Mouse (Mus musculus) gastrocnemius, adult 2 months (tissue): Measurements from ENCODE around the gene Pde9a. TPM values are rescaled to one million over a fixed set of nuclear protein-coding genes. Genes with fewer than 3 reads are reported as not detected.
A peak's percentile ranks its signal among the peaks of the same experiment; 100 is the strongest.
"Not testable (repeated sequence)": the region's sequence is repeated elsewhere in the genome, so short reads cannot be mapped to it uniquely, and the experiment has no call there.

ENCODE experiments used
- DNase-seq: peaks from one replicate; pipeline ENCODE4 v3.0.0; 2022
- H3K27ac ChIP-seq: fragments of 200-600 bp; 2 replicates; pipeline ENCODE4 v1.8.1; 2022; ENCODE audit warnings: mild to moderate bottlenecking
- H3K4me3 ChIP-seq: fragments of 200-600 bp; 2 replicates; pipeline ENCODE4 v1.8.1; 2022; ENCODE audit warnings: mild to moderate bottlenecking, moderate library complexity
- CTCF ChIP-seq: fragments of 200-600 bp; IDR thresholded peaks from 2 replicates; pipeline ENCODE4 v1.8.1; 2022; ENCODE audit warnings: antibody characterized with exemption, mild to moderate bottlenecking, moderate library complexity
- intact Hi-C: fragments of 180-260 bp; cut with DNase I; formaldehyde crosslinking; loops from one replicate; pipeline ENCODE4 v1.15.1; 2025
- long read RNA-seq, 2 experiments: library from polyadenylated mRNA; stranded (forward); transcript quantifications; one replicate each; pipeline ENCODE4 v2.0.0; 2021
- total RNA-seq, 2 experiments: library from RNA; stranded (reverse); gene quantifications; 2 replicates each; pipeline ENCODE4 v1.2.3; 2021

Gene Pde9a
- 1 to 10 TPM; 1.8 to 3.3 TPM for total RNA-seq
- long read RNA-seq, experiment 1, partial matches to known transcripts = 0 of 1 reads
- long read RNA-seq, experiment 1, other reads (novel, unspliced or antisense) = 0 of 1 reads
- long read RNA-seq, experiment 2, partial matches to known transcripts = 0 of 2 reads
- long read RNA-seq, experiment 2, other reads (novel, unspliced or antisense) = 2 of 2 reads

GRCm38 (mm10) chr17:31385671-31386665 lies at the start of gene Pde9a:
TSS of gene Pde9a (plus strand) at chr17:31386210.
- no peak for TF ChIP-seq CTCF
- intact Hi-C loops = loop anchor here (2.0 kb wide), 1 partner anchor 47 kb away; no protein-coding TSS in a partner anchor
- Histone ChIP-seq H3K27ac (peak within 1 kb of the TSS; percentile 71), H3K4me3 (peak within 1 kb of the TSS; percentile 74)
- DNase-seq = peak; percentile 65

GRCm38 (mm10) chr17:31339769-31340168 lies 46.2 kb upstream of the Pde9a start:
- no peak for TF ChIP-seq CTCF
- H3K4me3 ChIP-seq = no peak overlapping the region
- no peak overlapping the region for H3K27ac ChIP-seq
- DNase-seq = no peak
- intact Hi-C loops = loop anchor here (10.0 kb wide), 2 partner anchors 205 to 325 kb away; no protein-coding TSS in a partner anchor

GRCm38 (mm10) chr17:31342191-31342590 lies 43.8 kb upstream of the Pde9a start:
- no peak overlapping the region for H3K4me3 ChIP-seq
- TF ChIP-seq CTCF = no peak
- H3K27ac ChIP-seq = no peak overlapping the region
- intact Hi-C loops = loop anchor here (2.0 to 10.0 kb wide), 3 partner anchors 87 to 327 kb away; no protein-coding TSS in a partner anchor
- DNase-seq = no peak

- intact Hi-C loops = loop anchor here (10.0 kb wide), 2 partner anchors 209 to 329 kb away; no protein-coding TSS in a partner anchor
- no peak overlapping the region for H3K4me3 ChIP-seq
- H3K27ac ChIP-seq = no peak overlapping the region
- TF ChIP-seq CTCF = peak; percentile 92
- peak; percentile 83 for DNase-seq
These were observed 41.7 kb upstream of the Pde9a start for GRCm38 (mm10) chr17:31344172-31344801.

- Histone ChIP-seq H3K4me3 (no peak overlapping the region), H3K27ac (no peak overlapping the region)
- DNase-seq = no peak
- no peak for TF ChIP-seq CTCF
- intact Hi-C loops = loop anchor here (10.0 kb wide), 2 partner anchors 210 to 330 kb away; no protein-coding TSS in a partner anchor
These were observed 41.2 kb upstream of the Pde9a start for GRCm38 (mm10) chr17:31344816-31345215.

GRCm38 (mm10) chr17:31348129-31348528 lies 37.9 kb upstream of the Pde9a start:
- Histone ChIP-seq H3K27ac (no peak overlapping the region), H3K4me3 (no peak overlapping the region)
- intact Hi-C loops = loop anchor here (10.0 kb wide), 2 partner anchors 213 to 333 kb away; no protein-coding TSS in a partner anchor
- TF ChIP-seq CTCF = no peak
- DNase-seq = no peak

- DNase-seq = no peak
- no peak overlapping the region for H3K27ac ChIP-seq
- TF ChIP-seq CTCF = no peak
- H3K4me3 ChIP-seq = no peak overlapping the region
- intact Hi-C loops = loop anchor here (10.0 kb wide), 2 partner anchors 215 to 335 kb away; no protein-coding TSS in a partner anchor
These were observed 36.6 kb upstream of the Pde9a start for GRCm38 (mm10) chr17:31349388-31349787.

GRCm38 (mm10) chr17:31351984-31352383 lies 34.0 kb upstream of the Pde9a start:
- intact Hi-C loops = no loop called here
- no peak overlapping the region for H3K27ac ChIP-seq
- no peak for TF ChIP-seq CTCF
- no peak overlapping the region for H3K4me3 ChIP-seq
- no peak for DNase-seq

- no peak for TF ChIP-seq CTCF
- DNase-seq = no peak
- intact Hi-C loops = no loop called here
- Histone ChIP-seq H3K4me3 (no peak overlapping the region), H3K27ac (no peak overlapping the region)
These were observed 32.8 kb upstream of the Pde9a start for GRCm38 (mm10) chr17:31353255-31353654.

GRCm38 (mm10) chr17:31354684-31355083 lies 31.3 kb upstream of the Pde9a start:
- intact Hi-C loops, H3K27ac ChIP-seq, H3K4me3 ChIP-seq, DNase-seq: not testable (repeated sequence)

GRCm38 (mm10) chr17:31355792-31356502 lies 30.1 kb upstream of the Pde9a start:
- no peak overlapping the region for H3K27ac ChIP-seq
- DNase-seq = no peak
- no peak for TF ChIP-seq CTCF
- H3K4me3 ChIP-seq = no peak overlapping the region
- intact Hi-C loops = no loop called here

GRCm38 (mm10) chr17:31360582-31360981 lies 25.4 kb upstream of the Pde9a start:
- no peak overlapping the region for H3K4me3 ChIP-seq
- TF ChIP-seq CTCF = no peak
- intact Hi-C loops = no loop called here
- DNase-seq = no peak
- no peak overlapping the region for H3K27ac ChIP-seq
